Comparison of ENCODE assay signal across 7 mouse cellular contexts in genomic region chr11:97839441-97840134, GRCm38 (mm10). TPM values are rescaled to one million over a fixed set of nuclear protein-coding genes. Genes with fewer than 3 reads are reported as not detected.
DNase-seq lines count a peak whose midpoint lies in the region; ATAC-seq and TF ChIP-seq lines count a peak whose summit lies in the region.

No protein-coding gene starts in this region.

- H3K27ac ChIP-seq in layer of hippocampus, adult 2 months, result peak overlapping the region; percentile 97
- 0 out of 2 replicates have a peak overlapping the region, but pooled peaks have one; percentile 17 for H3K27ac ChIP-seq in cortical plate, adult 2 months (ENCODE audit: insufficient read depth, low read length)
- H3K27ac ChIP-seq in hindbrain, embryonic 11.5 days (ENCODE audit: low read depth, low read length), result 0 out of 2 replicates have a peak overlapping the region, but pooled peaks have one; percentile 36
- H3K27ac ChIP-seq in midbrain, embryonic 15.5 days, result peak overlapping the region; percentile 94

- no peak for TF ChIP-seq CTCF in layer of hippocampus, adult 2 months (conservative IDR thresholded peaks at IDR 0.05)
- no peak for TF ChIP-seq CTCF in cortical plate, adult 2 months (IDR thresholded peaks at IDR 0.05; ENCODE audit: extremely low read depth, insufficient read depth, low read length)

- DNase-seq in layer of hippocampus, adult 2 months (ENCODE audit: low spot score in 2 of 2), result no peak
- no peak for DNase-seq in layer of hippocampus, postnatal 14 days (ENCODE audit: low spot score in 2 of 2)
- DNase-seq in hindbrain, embryonic 11.5 days (ENCODE audit: low spot score), result no peak
- no peak for DNase-seq in left cerebral cortex, adult 9 months (ENCODE audit: low spot score in 2 of 2)

- no peak for ATAC-seq in hindbrain, embryonic 11.5 days (ENCODE audit: low FRiP score)
- no peak for ATAC-seq in midbrain, embryonic 15.5 days (replicated peaks)
- ATAC-seq in megakaryocyte, adult 5-6 weeks (ENCODE audit: poor library complexity, severe bottlenecking), result no peak

- no peaks in the 10 kb centered on the region for H3K27me3 ChIP-seq in hindbrain, embryonic 11.5 days (ENCODE audit: control insufficient read depth, insufficient read depth, low read length)
- H3K27me3 ChIP-seq in midbrain, embryonic 15.5 days (replicated peaks), result no peaks in the 10 kb centered on the region

- WGBS in hindbrain, embryonic 11.5 days, result 51% methylated on average over 11 of the region's 11 CpGs
- 62% methylated on average over 11 of the region's 11 CpGs for WGBS in midbrain, embryonic 15.5 days

- H3K9ac ChIP-seq in hindbrain, embryonic 11.5 days (ENCODE audit: low read depth, low read length), result no peak overlapping the region
- no peak overlapping the region for H3K9ac ChIP-seq in midbrain, embryonic 15.5 days

- H3K4me2 ChIP-seq in hindbrain, embryonic 11.5 days (replicated peaks; ENCODE audit: low read depth, low read length), result no peak overlapping the region
- peak overlapping the region; percentile 55 for H3K4me2 ChIP-seq in midbrain, embryonic 15.5 days

- peaks cover 1% of the 10 kb centered on the region; the same call in 1 of the 2 replicates for H3K36me3 ChIP-seq in hindbrain, embryonic 11.5 days (ENCODE audit: control insufficient read depth, insufficient read depth, low read length)
- H3K36me3 ChIP-seq in midbrain, embryonic 15.5 days (replicated peaks), result peaks cover 25% of the 10 kb centered on the region

- no peak overlapping the region for H3K4me3 ChIP-seq in layer of hippocampus, adult 2 months
- no peak overlapping the region for H3K4me3 ChIP-seq in cortical plate, adult 2 months (ENCODE audit: insufficient read depth, low read length)
- H3K4me3 ChIP-seq in hindbrain, embryonic 11.5 days (ENCODE audit: low read depth, low read length), result no peak overlapping the region
- no peak overlapping the region for H3K4me3 ChIP-seq in midbrain, embryonic 15.5 days

- H3K9me3 ChIP-seq in hindbrain, embryonic 11.5 days (ENCODE audit: control insufficient read depth, low read length), result no peaks in the 10 kb centered on the region
- no peaks in the 10 kb centered on the region for H3K9me3 ChIP-seq in midbrain, embryonic 15.5 days

- H3K4me1 ChIP-seq in cortical plate, adult 2 months (ENCODE audit: control insufficient read depth, insufficient read depth, low read length), result peaks cover 1% of the 10 kb centered on the region
- H3K4me1 ChIP-seq in hindbrain, embryonic 11.5 days (replicated peaks; ENCODE audit: control insufficient read depth, insufficient read depth, low read length), result no peaks in the 10 kb centered on the region; the same call in 1 of the 2 replicates
- H3K4me1 ChIP-seq in midbrain, embryonic 15.5 days, result peaks cover 18% of the 10 kb centered on the region

- no peak for TF ChIP-seq POLR2A in cortical plate, adult 2 months (IDR thresholded peaks at IDR 0.05; ENCODE audit: extremely low read depth, insufficient read depth, low read length)

RNA-seq across cellular contexts. Expression of gene B230217C12Rik, which starts 1.0 kb away (rescaled TPM):
- total RNA-seq in layer of hippocampus, adult 2 months (2021), result 10 to 100 TPM; 67.8 to 72.6 TPM
- total RNA-seq in layer of hippocampus, postnatal 14 days (2021), result 10 to 100 TPM; 44.2 to 49.6 TPM
- polyA plus RNA-seq in cortical plate, adult 2 months (2012; rRNA removed), result 122 and 130 TPM in 2 replicates
- polyA plus RNA-seq in hindbrain, embryonic 11.5 days (2014; fragmentation: Nextera tagmentation; extraction: Ambion mirVana), result 15.1 TPM in 2 replicates
- polyA plus RNA-seq in midbrain, embryonic 15.5 days (2015; fragmentation: Nextera tagmentation; extraction: Ambion mirVana), result 33.3 and 33.8 TPM in 2 replicates
- total RNA-seq in megakaryocyte, adult 5-6 weeks (2015), result 2.3 and 2.5 TPM in 2 replicates
- total RNA-seq in megakaryocyte, adult 5-6 weeks (2017), result 0.33 and 0.45 TPM in 2 replicates

RNA-seq across cellular contexts. Expression of gene Lasp1, which starts 40.8 kb away (rescaled TPM):
- 10 to 100 TPM; 88.1 to 91.4 TPM for total RNA-seq in layer of hippocampus, adult 2 months (2021)
- total RNA-seq in layer of hippocampus, postnatal 14 days (2021), result 100 to 1,000 TPM; 114 to 123 TPM
- polyA plus RNA-seq in cortical plate, adult 2 months (2012; rRNA removed), result 130 and 132 TPM in 2 replicates
- 45.8 and 61.1 TPM in 2 replicates for polyA plus RNA-seq in hindbrain, embryonic 11.5 days (2014; fragmentation: Nextera tagmentation; extraction: Ambion mirVana)
- 198 and 199 TPM in 2 replicates for polyA plus RNA-seq in midbrain, embryonic 15.5 days (2015; fragmentation: Nextera tagmentation; extraction: Ambion mirVana)
- 121 and 128 TPM in 2 replicates for total RNA-seq in megakaryocyte, adult 5-6 weeks (2015)
- total RNA-seq in megakaryocyte, adult 5-6 weeks (2017), result 315 and 351 TPM in 2 replicates

RNA-seq across cellular contexts. Expression of gene Fbxo47, which starts 44.4 kb away (rescaled TPM):
- 1 to 10 TPM; 1.2 to 1.8 TPM for total RNA-seq in layer of hippocampus, adult 2 months (2021)
- under 1 TPM; 0.41 to 0.50 TPM for total RNA-seq in layer of hippocampus, postnatal 14 days (2021)
- 1.3 and 1.6 TPM in 2 replicates for polyA plus RNA-seq in cortical plate, adult 2 months (2012; rRNA removed)
- polyA plus RNA-seq in hindbrain, embryonic 11.5 days (2014; fragmentation: Nextera tagmentation; extraction: Ambion mirVana), result 0.53 and 1.0 TPM in 2 replicates
- 0.57 and 0.70 TPM in 2 replicates for polyA plus RNA-seq in midbrain, embryonic 15.5 days (2015; fragmentation: Nextera tagmentation; extraction: Ambion mirVana)
- total RNA-seq in megakaryocyte, adult 5-6 weeks (2015), result 0.30 and 2.1 TPM in 2 replicates
- 0.73 and 1.5 TPM in 2 replicates for total RNA-seq in megakaryocyte, adult 5-6 weeks (2017)

RNA-seq across cellular contexts. Expression of gene Rpl23, which starts 57.4 kb away (rescaled TPM):
- 100 to 1,000 TPM; 361 to 374 TPM for total RNA-seq in layer of hippocampus, adult 2 months (2021)
- 100 to 1,000 TPM; 372 to 419 TPM for total RNA-seq in layer of hippocampus, postnatal 14 days (2021)
- 287 and 301 TPM in 2 replicates for polyA plus RNA-seq in cortical plate, adult 2 months (2012; rRNA removed)
- 437 and 458 TPM in 2 replicates for polyA plus RNA-seq in hindbrain, embryonic 11.5 days (2014; fragmentation: Nextera tagmentation; extraction: Ambion mirVana)
- 259 and 277 TPM in 2 replicates for polyA plus RNA-seq in midbrain, embryonic 15.5 days (2015; fragmentation: Nextera tagmentation; extraction: Ambion mirVana)
- total RNA-seq in megakaryocyte, adult 5-6 weeks (2015), result 1,123 and 1,179 TPM in 2 replicates
- 895 and 904 TPM in 2 replicates for total RNA-seq in megakaryocyte, adult 5-6 weeks (2017)

Comparison
In these comparisons a context has a peak if more than half of its experiments do, and no peak if none do; other contexts are left out.
1. H3K27ac ChIP-seq: peak in every context shown above with its lines; median percentile 97 in layer of hippocampus, adult 2 months; 94 in midbrain, embryonic 15.5 days; 36 in hindbrain, embryonic 11.5 days; 17 in cortical plate, adult 2 months.
2. RNA of gene B230217C12Rik, which starts 1.0 kb away (total RNA-seq): 67.8 to 72.6 TPM in layer of hippocampus, adult 2 months and 44.2 to 49.6 TPM in layer of hippocampus, postnatal 14 days; 0.33 to 2.5 TPM in megakaryocyte, adult 5-6 weeks; every median in the first group is over 10 times any median in the second.